Mouse (Mus musculus) erythroid progenitor cell, adult 5-6 weeks (primary cell): ENCODE data around the gene Slc16a3. TPM values are rescaled to one million over a fixed set of nuclear protein-coding genes. Genes with fewer than 3 reads are reported as not detected.

Source experiments
- ATAC-seq: replicated peaks from 2 replicates; pipeline ENCODE4 v1.8.0; 2016; ENCODE audit warnings: moderate number of reproducible peaks, mild to moderate bottlenecking, moderate TSS enrichment, inconsistent platforms; ENCODE audit not compliant: poor library complexity, low FRiP score, severe bottlenecking
- total RNA-seq, 2 experiments: library from RNA; stranded (forward) in 1 of 2; stranded (reverse) in 1 of 2; fragments of 150-400 nt in 1 of 2; fragments of 186-747, 209-891 nt in 1 of 2; gene quantifications; 2 replicates each; pipeline versions ENCODE4 v1.2.3 to v1.2.4; 2015 to 2017; ENCODE audit warnings: low replicate concordance in 2 of 2

Gene Slc16a3
- total RNA-seq (2015; ENCODE audit: low replicate concordance) (4.7 and 5.4 TPM in 2 replicates), total RNA-seq (2017; ENCODE audit: low replicate concordance) (0.98 and 3.3 TPM in 2 replicates)

- ATAC-seq, result no peak
Observed at GRCm38 (mm10) chr11:120948328-120948727, at the start of gene Slc16a3. TSS of gene Slc16a3 (plus strand) at chr11:120948480.

GRCm38 (mm10) chr11:120900276-120901244 lies 47.7 kb upstream of the Slc16a3 start:
- ATAC-seq, result peak; percentile 84

GRCm38 (mm10) chr11:120901729-120902486 lies 46.4 kb upstream of the Slc16a3 start:
- ATAC-seq, result no peak

GRCm38 (mm10) chr11:120902487-120903142 lies 45.7 kb upstream of the Slc16a3 start:
- peak; percentile 56 for ATAC-seq

GRCm38 (mm10) chr11:120903159-120903850 lies 45.0 kb upstream of the Slc16a3 start:
- no peak for ATAC-seq

GRCm38 (mm10) chr11:120904561-120904960 lies 43.7 kb upstream of the Slc16a3 start:
- no peak for ATAC-seq

GRCm38 (mm10) chr11:120905430-120905873 lies 42.8 kb upstream of the Slc16a3 start:
- peak; percentile 71 for ATAC-seq

- peak; percentile 30; the same call in 1 of the 2 replicates for ATAC-seq
Observed at GRCm38 (mm10) chr11:120913796-120914195, 34.5 kb upstream of the Slc16a3 start.

GRCm38 (mm10) chr11:120916477-120916876 lies 31.8 kb upstream of the Slc16a3 start:
- ATAC-seq, result no peak

GRCm38 (mm10) chr11:120917756-120918155 lies 30.5 kb upstream of the Slc16a3 start:
- 0 out of 2 replicates have a peak, but pooled peaks have one; percentile 12 for ATAC-seq

GRCm38 (mm10) chr11:120922528-120922927 lies 25.8 kb upstream of the Slc16a3 start:
- ATAC-seq, result no peak

GRCm38 (mm10) chr11:120928468-120928867 lies 19.8 kb upstream of the Slc16a3 start:
- no peak for ATAC-seq

- no peak for ATAC-seq
Observed at GRCm38 (mm10) chr11:120931479-120931878, 16.8 kb upstream of the Slc16a3 start.

- ATAC-seq, result peak; percentile 94
Observed at GRCm38 (mm10) chr11:120932564-120933398, 15.5 kb upstream of the Slc16a3 start, which contains the start of gene Ccdc57. TSS of gene Ccdc57 (minus strand) at chr11:120932872.

GRCm38 (mm10) chr11:120937976-120938375 lies 10.3 kb upstream of the Slc16a3 start:
- 0 out of 2 replicates have a peak, but pooled peaks have one; percentile 20 for ATAC-seq

- ATAC-seq, result peak; percentile 61
Observed at GRCm38 (mm10) chr11:120938795-120939194, 9.5 kb upstream of the Slc16a3 start.

- no peak for ATAC-seq
Observed at GRCm38 (mm10) chr11:120939712-120940341, 8.5 kb upstream of the Slc16a3 start.

GRCm38 (mm10) chr11:120940959-120941358 lies 7.3 kb upstream of the Slc16a3 start:
- ATAC-seq, result no peak
